Mouse (Mus musculus): Measurements from ENCODE around the gene Wwp2. TPM values are rescaled to one million over a fixed set of nuclear protein-coding genes. Genes with fewer than 3 reads are reported as not detected.

The Wwp2 gene
- polyA plus RNA-seq (2012; rRNA removed): 44.0 and 46.3 TPM in 2 replicates

DNA sequence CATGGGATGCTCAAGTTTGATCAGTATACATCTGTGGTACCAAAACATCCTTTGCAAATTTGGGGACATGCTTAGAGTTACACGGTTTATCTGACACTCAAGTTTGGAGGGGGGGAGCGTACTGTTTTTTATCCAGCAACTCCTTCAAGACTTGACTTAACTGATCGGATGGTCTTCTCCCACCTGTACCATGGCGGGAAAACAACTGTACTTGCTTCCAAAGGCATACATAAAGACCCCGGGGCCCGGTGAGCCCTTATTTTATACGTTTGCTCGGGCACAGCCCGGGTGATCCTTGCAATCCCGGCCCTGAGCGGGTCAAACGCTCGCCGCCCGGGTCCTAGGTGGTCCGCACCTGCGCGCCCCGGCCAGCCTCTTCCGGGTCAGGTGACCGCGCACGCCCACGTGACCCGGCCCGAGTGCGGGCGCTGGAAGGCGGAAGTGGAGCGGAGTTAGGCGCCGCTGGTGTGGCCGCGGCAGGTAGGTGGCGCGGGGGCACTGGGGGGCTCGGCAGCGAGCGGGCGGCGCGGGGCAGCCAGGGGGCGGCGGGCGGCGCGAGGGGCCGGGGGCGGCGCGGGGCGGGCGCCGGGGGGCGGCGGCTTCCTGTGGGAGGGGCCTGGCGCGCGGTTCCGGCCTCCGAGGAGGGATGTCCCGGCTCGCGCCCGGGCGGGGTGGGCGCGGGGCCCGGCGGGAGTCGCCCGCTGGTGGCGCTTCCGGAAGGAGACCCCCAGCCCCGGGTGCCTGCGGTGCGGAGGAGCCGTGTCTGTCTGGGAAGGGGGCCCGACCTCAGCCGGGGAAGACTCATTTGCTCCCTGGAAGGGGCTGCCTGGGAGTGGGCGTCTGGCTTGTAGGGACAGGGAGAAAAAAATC, at the start of gene Wwp2:
Wwp2 (plus strand) TSS at position 404 of the 870 bp plus-strand sequence.
- Histone ChIP-seq H3K27me3 (replicated peaks; ENCODE audit: control insufficient read depth, insufficient read depth, low read length) (no peaks in the 10 kb centered on the region), H3K36me3 (ENCODE audit: control insufficient read depth, insufficient read depth, low read length) (no peaks in the 10 kb centered on the region), H3K4me3 (ENCODE audit: insufficient read depth, low read depth, low read length) (peak within 1 kb of the TSS; percentile 94), H3K4me1 (ENCODE audit: control insufficient read depth, insufficient read depth, low read length) (peaks cover 13% of the 10 kb centered on the region; the same call in 1 of the 2 replicates), H3K27ac (ENCODE audit: insufficient read depth, low read depth, low read length) (peak within 1 kb of the TSS; percentile 91)
- DNase-seq: peak; percentile 86
- WGBS: under 1% methylated on average over 75 of the region's 81 CpGs
- no peak for TF ChIP-seq POLR2A (IDR thresholded peaks at IDR 0.05; ENCODE audit: low read depth, low read length)
- no peak for TF ChIP-seq CTCF (conservative IDR thresholded peaks at IDR 0.05; ENCODE audit: insufficient read depth, insufficient read length, low read depth, low read length)

- Histone ChIP-seq H3K4me3 (ENCODE audit: insufficient read depth, low read depth, low read length) (no peak overlapping the region), H3K4me1 (ENCODE audit: control insufficient read depth, insufficient read depth, low read length) (peaks cover 17% of the 10 kb centered on the region), H3K27me3 (replicated peaks; ENCODE audit: control insufficient read depth, insufficient read depth, low read length) (no peaks in the 10 kb centered on the region), H3K36me3 (ENCODE audit: control insufficient read depth, insufficient read depth, low read length) (no peaks in the 10 kb centered on the region), H3K27ac (ENCODE audit: insufficient read depth, low read depth, low read length) (no peak overlapping the region)
- WGBS: 21% methylated on average over 3 of the region's 3 CpGs
- DNase-seq: peak; percentile 52
- TF ChIP-seq POLR2A (IDR thresholded peaks at IDR 0.05; ENCODE audit: low read depth, low read length): no peak
- TF ChIP-seq CTCF (conservative IDR thresholded peaks at IDR 0.05; ENCODE audit: insufficient read depth, insufficient read length, low read depth, low read length): 0 out of 2 replicates have a peak, but pooled peaks have one; percentile 17
Measured at GRCm38 (mm10) chr8:107386642-107387041, 49.5 kb upstream of the Wwp2 start.

- TF ChIP-seq CTCF (conservative IDR thresholded peaks at IDR 0.05; ENCODE audit: insufficient read depth, insufficient read length, low read depth, low read length) (peak; percentile 50), POLR2A (IDR thresholded peaks at IDR 0.05; ENCODE audit: low read depth, low read length) (no peak)
- no peaks in the 10 kb centered on the region for H3K36me3 ChIP-seq (ENCODE audit: control insufficient read depth, insufficient read depth, low read length)
- DNase-seq: peak; percentile 64
- H3K4me3 ChIP-seq (ENCODE audit: insufficient read depth, low read depth, low read length): no peak overlapping the region
- H3K27ac ChIP-seq (ENCODE audit: insufficient read depth, low read depth, low read length): no peak overlapping the region
- no peaks in the 10 kb centered on the region for H3K27me3 ChIP-seq (replicated peaks; ENCODE audit: control insufficient read depth, insufficient read depth, low read length)
- WGBS: 68% methylated on average over 5 of the region's 5 CpGs
- peaks cover 17% of the 10 kb centered on the region for H3K4me1 ChIP-seq (ENCODE audit: control insufficient read depth, insufficient read depth, low read length)
Measured at GRCm38 (mm10) chr8:107387861-107388260, 48.3 kb upstream of the Wwp2 start.

GRCm38 (mm10) chr8:107389557-107389956, 46.6 kb upstream of the Wwp2 start:
- Histone ChIP-seq H3K4me3 (ENCODE audit: insufficient read depth, low read depth, low read length) (no peak overlapping the region), H3K27ac (ENCODE audit: insufficient read depth, low read depth, low read length) (no peak overlapping the region), H3K27me3 (replicated peaks; ENCODE audit: control insufficient read depth, insufficient read depth, low read length) (no peaks in the 10 kb centered on the region), H3K4me1 (ENCODE audit: control insufficient read depth, insufficient read depth, low read length) (peaks cover 17% of the 10 kb centered on the region), H3K36me3 (ENCODE audit: control insufficient read depth, insufficient read depth, low read length) (no peaks in the 10 kb centered on the region)
- WGBS: 33% methylated on average over 8 of the region's 8 CpGs
- DNase-seq: peak; percentile 94
- TF ChIP-seq POLR2A (IDR thresholded peaks at IDR 0.05; ENCODE audit: low read depth, low read length) (no peak), CTCF (conservative IDR thresholded peaks at IDR 0.05; ENCODE audit: insufficient read depth, insufficient read length, low read depth, low read length) (no peak)

GRCm38 (mm10) chr8:107390476-107391135, 45.6 kb upstream of the Wwp2 start:
- WGBS: 69% methylated on average over 16 of the region's 16 CpGs
- Histone ChIP-seq H3K4me1 (ENCODE audit: control insufficient read depth, insufficient read depth, low read length) (peaks cover 14% of the 10 kb centered on the region), H3K27ac (ENCODE audit: insufficient read depth, low read depth, low read length) (peak overlapping the region; percentile 40), H3K36me3 (ENCODE audit: control insufficient read depth, insufficient read depth, low read length) (no peaks in the 10 kb centered on the region), H3K27me3 (replicated peaks; ENCODE audit: control insufficient read depth, insufficient read depth, low read length) (no peaks in the 10 kb centered on the region), H3K4me3 (ENCODE audit: insufficient read depth, low read depth, low read length) (no peak overlapping the region)
- peak; percentile 92 for DNase-seq
- TF ChIP-seq POLR2A (IDR thresholded peaks at IDR 0.05; ENCODE audit: low read depth, low read length) (no peak), CTCF (conservative IDR thresholded peaks at IDR 0.05; ENCODE audit: insufficient read depth, insufficient read length, low read depth, low read length) (no peak)

DNA sequence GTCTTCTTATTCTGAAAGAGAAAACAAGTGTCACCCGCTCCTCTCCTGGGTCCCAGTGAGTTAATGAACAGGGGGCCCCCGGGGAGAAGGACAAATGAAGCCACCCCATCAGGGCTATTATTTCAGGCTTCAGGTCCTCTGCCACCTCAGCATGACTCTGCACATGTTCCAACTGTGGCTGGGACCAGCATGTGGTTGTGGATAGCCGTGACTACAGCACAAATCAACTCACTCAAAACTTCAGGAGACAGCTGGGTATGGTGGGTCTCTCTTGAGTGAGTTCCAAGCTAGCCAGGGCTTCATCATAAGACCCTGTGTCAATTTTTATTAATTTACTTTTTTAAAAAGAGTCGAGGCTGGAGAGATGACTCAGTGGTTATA, 45.0 kb upstream of the Wwp2 start:
- TF ChIP-seq CTCF (conservative IDR thresholded peaks at IDR 0.05; ENCODE audit: insufficient read depth, insufficient read length, low read depth, low read length): no peak
- no peak for TF ChIP-seq POLR2A (IDR thresholded peaks at IDR 0.05; ENCODE audit: low read depth, low read length)
- H3K27me3 ChIP-seq (replicated peaks; ENCODE audit: control insufficient read depth, insufficient read depth, low read length): no peaks in the 10 kb centered on the region
- peak overlapping the region; percentile 40 for H3K27ac ChIP-seq (ENCODE audit: insufficient read depth, low read depth, low read length)
- no peak for DNase-seq
- H3K4me1 ChIP-seq (ENCODE audit: control insufficient read depth, insufficient read depth, low read length): peaks cover 17% of the 10 kb centered on the region
- 62% methylated on average over 4 of the region's 4 CpGs for WGBS
- no peaks in the 10 kb centered on the region for H3K36me3 ChIP-seq (ENCODE audit: control insufficient read depth, insufficient read depth, low read length)
- H3K4me3 ChIP-seq (ENCODE audit: insufficient read depth, low read depth, low read length): no peak overlapping the region

- Histone ChIP-seq H3K36me3 (ENCODE audit: control insufficient read depth, insufficient read depth, low read length) (no peaks in the 10 kb centered on the region), H3K4me3 (ENCODE audit: insufficient read depth, low read depth, low read length) (no peak overlapping the region), H3K4me1 (ENCODE audit: control insufficient read depth, insufficient read depth, low read length) (peaks cover 7% of the 10 kb centered on the region; the same call in 1 of the 2 replicates), H3K27ac (ENCODE audit: insufficient read depth, low read depth, low read length) (no peak overlapping the region), H3K27me3 (replicated peaks; ENCODE audit: control insufficient read depth, insufficient read depth, low read length) (no peaks in the 10 kb centered on the region)
- no peak for TF ChIP-seq CTCF (conservative IDR thresholded peaks at IDR 0.05; ENCODE audit: insufficient read depth, insufficient read length, low read depth, low read length)
- no peak for TF ChIP-seq POLR2A (IDR thresholded peaks at IDR 0.05; ENCODE audit: low read depth, low read length)
- no peak for DNase-seq
Measured at GRCm38 (mm10) chr8:107395397-107395796, 40.8 kb upstream of the Wwp2 start.

Measured in kidney, adult 2 months (tissue).